Mouse (Mus musculus): ENCODE data around the gene Ing5. TPM values are rescaled to one million over a fixed set of nuclear protein-coding genes. Genes with fewer than 3 reads are reported as not detected.
A peak's percentile ranks its signal among the peaks of the same experiment; 100 is the strongest.

Gene Ing5
- polyA plus RNA-seq, 1 experiment from 2014 or later: 8.1 TPM

DNA sequence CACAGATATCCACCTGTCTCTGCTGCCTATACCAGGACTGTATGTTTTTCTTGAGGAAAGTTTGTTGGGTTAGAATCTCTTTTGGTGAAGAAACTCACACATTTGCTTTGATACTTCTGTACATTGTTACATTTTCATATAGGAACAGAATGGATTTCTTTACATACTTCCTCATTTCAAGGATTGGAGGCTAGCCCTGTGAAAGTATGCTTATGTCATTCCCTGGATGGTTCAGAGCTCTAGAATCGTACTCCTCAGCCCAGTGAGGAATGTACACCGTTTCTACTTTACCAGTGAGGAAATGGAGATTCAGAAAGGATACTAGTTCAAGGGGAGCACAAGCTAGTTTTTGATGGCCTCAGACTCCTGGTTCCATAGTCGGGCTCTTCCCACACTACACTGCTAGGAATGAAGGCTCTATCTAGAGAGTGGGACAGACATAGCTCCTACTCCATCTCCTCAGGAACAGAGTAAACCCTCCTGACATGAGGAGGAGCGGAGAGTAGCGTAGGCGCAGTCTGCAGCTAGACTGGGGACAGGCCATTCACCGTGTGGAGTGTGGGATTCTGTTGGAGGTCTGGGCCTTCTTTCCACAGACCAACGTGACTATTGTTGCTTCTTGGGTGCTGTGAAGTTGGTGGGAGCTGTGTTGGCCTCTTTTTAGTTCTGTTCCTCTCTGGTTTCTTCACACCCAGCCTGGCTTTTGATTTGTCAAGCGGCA, 38.7 kb upstream of the Ing5 start:
- Histone ChIP-seq H3K4me3 (ENCODE audit: low read depth, low read length) (no peak overlapping the region), H3K9me3 (ENCODE audit: low read length) (no peaks in the 10 kb centered on the region), H3K36me3 (ENCODE audit: insufficient read depth, low read length) (0 out of 2 replicates have a peak, but pooled peaks cover 7% of the 10 kb centered on the region), H3K4me1 (ENCODE audit: insufficient read depth, low read depth, low read length) (no peaks in the 10 kb centered on the region), H3K27me3 (replicated peaks; ENCODE audit: insufficient read depth, low read length) (no peaks in the 10 kb centered on the region), H3K4me2 (replicated peaks; ENCODE audit: low read depth, low read length) (no peak overlapping the region), H3K27ac (ENCODE audit: low read length) (no peak overlapping the region), H3K9ac (replicated peaks; ENCODE audit: low read depth) (no peak overlapping the region)
- no peak for DNase-seq (ENCODE audit: low spot score)
- TF ChIP-seq CTCF (IDR thresholded peaks at IDR 0.05): no peak
- TF ChIP-seq EP300 (IDR thresholded peaks at IDR 0.05): no peak
- no peak for ATAC-seq
- 80% methylated on average over 9 of the region's 9 CpGs for WGBS

GRCm38 (mm10) chr1:93767600-93767999, 36.2 kb upstream of the Ing5 start:
- WGBS: 93% methylated on average over 6 of the region's 6 CpGs
- H3K27me3 ChIP-seq (replicated peaks; ENCODE audit: insufficient read depth, low read length): no peaks in the 10 kb centered on the region
- ATAC-seq (no peak), DNase-seq (ENCODE audit: low spot score) (no peak)
- no peak overlapping the region for H3K4me2 ChIP-seq (replicated peaks; ENCODE audit: low read depth, low read length)
- H3K9ac ChIP-seq (replicated peaks; ENCODE audit: low read depth): no peak overlapping the region
- H3K4me3 ChIP-seq (ENCODE audit: low read depth, low read length): no peak overlapping the region
- no peaks in the 10 kb centered on the region for H3K4me1 ChIP-seq (ENCODE audit: insufficient read depth, low read depth, low read length)
- H3K9me3 ChIP-seq (ENCODE audit: low read length): no peaks in the 10 kb centered on the region
- H3K36me3 ChIP-seq (ENCODE audit: insufficient read depth, low read length): peaks cover 10% of the 10 kb centered on the region; the same call in 1 of the 2 replicates
- H3K27ac ChIP-seq (ENCODE audit: low read length): no peak overlapping the region
- TF ChIP-seq EP300 (IDR thresholded peaks at IDR 0.05) (no peak), CTCF (IDR thresholded peaks at IDR 0.05) (no peak)

- no peak overlapping the region for H3K4me2 ChIP-seq (replicated peaks; ENCODE audit: low read depth, low read length)
- no peak overlapping the region for H3K4me3 ChIP-seq (ENCODE audit: low read depth, low read length)
- 0 out of 2 replicates have a peak, but pooled peaks have one; percentile 12 for TF ChIP-seq EP300 (IDR thresholded peaks at IDR 0.05)
- TF ChIP-seq CTCF (IDR thresholded peaks at IDR 0.05): no peak
- no peak overlapping the region for H3K9ac ChIP-seq (replicated peaks; ENCODE audit: low read depth)
- no peaks in the 10 kb centered on the region for H3K4me1 ChIP-seq (ENCODE audit: insufficient read depth, low read depth, low read length)
- whole genome bisulfite sequencing: 70% methylated on average over 3 of the region's 3 CpGs
- peak; percentile 92 for ATAC-seq
- no peaks in the 10 kb centered on the region for H3K27me3 ChIP-seq (replicated peaks; ENCODE audit: insufficient read depth, low read length)
- peak; percentile 77 for DNase-seq (ENCODE audit: low spot score)
- H3K36me3 ChIP-seq (ENCODE audit: insufficient read depth, low read length): peaks cover 19% of the 10 kb centered on the region; the same call in 1 of the 2 replicates
- no peaks in the 10 kb centered on the region for H3K9me3 ChIP-seq (ENCODE audit: low read length)
- no peak overlapping the region for H3K27ac ChIP-seq (ENCODE audit: low read length)
Measured at GRCm38 (mm10) chr1:93769901-93770300, 33.9 kb upstream of the Ing5 start.

- H3K36me3 ChIP-seq (ENCODE audit: insufficient read depth, low read length): peaks cover 50% of the 10 kb centered on the region
- no peak overlapping the region for H3K4me2 ChIP-seq (replicated peaks; ENCODE audit: low read depth, low read length)
- no peaks in the 10 kb centered on the region for H3K27me3 ChIP-seq (replicated peaks; ENCODE audit: insufficient read depth, low read length)
- no peak for TF ChIP-seq CTCF (IDR thresholded peaks at IDR 0.05)
- TF ChIP-seq EP300 (IDR thresholded peaks at IDR 0.05): no peak
- H3K27ac ChIP-seq (ENCODE audit: low read length): no peak overlapping the region
- H3K4me3 ChIP-seq (ENCODE audit: low read depth, low read length): no peak overlapping the region
- DNase-seq (ENCODE audit: low spot score): no peak
- 96% methylated on average over 5 of the region's 5 CpGs for WGBS
- ATAC-seq: no peak
- no peaks in the 10 kb centered on the region for H3K9me3 ChIP-seq (ENCODE audit: low read length)
- H3K4me1 ChIP-seq (ENCODE audit: insufficient read depth, low read depth, low read length): no peaks in the 10 kb centered on the region
- no peak overlapping the region for H3K9ac ChIP-seq (replicated peaks; ENCODE audit: low read depth)
Measured at GRCm38 (mm10) chr1:93776686-93777085, 27.1 kb upstream of the Ing5 start.

DNA sequence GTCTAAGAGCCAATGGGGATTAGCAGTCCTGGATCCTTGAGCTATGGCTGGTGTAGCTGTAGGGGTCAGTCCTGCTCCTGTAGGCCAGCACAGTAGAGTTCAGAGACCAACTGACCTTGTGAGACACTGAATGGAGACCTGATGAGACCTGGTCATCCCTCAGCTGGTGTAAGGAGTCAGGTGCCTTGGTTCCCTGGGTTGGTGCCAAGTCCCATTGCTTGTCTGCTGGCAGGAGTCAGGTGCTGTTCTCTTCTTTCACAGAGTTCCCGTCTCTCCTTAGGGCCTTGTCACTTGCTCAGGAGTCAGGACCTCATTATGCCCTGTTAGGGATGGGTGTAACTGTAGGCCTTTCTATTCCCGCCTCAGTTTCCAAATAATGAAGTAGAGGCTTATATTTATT, 16.9 kb upstream of the Ing5 start:
- H3K4me1 ChIP-seq (ENCODE audit: insufficient read depth, low read depth, low read length): no peaks in the 10 kb centered on the region
- H3K9ac ChIP-seq (replicated peaks; ENCODE audit: low read depth): no peak overlapping the region
- peaks cover 53% of the 10 kb centered on the region for H3K36me3 ChIP-seq (ENCODE audit: insufficient read depth, low read length)
- no peaks in the 10 kb centered on the region for H3K9me3 ChIP-seq (ENCODE audit: low read length)
- 88% methylated on average over 2 of the region's 2 CpGs for WGBS
- H3K4me2 ChIP-seq (replicated peaks; ENCODE audit: low read depth, low read length): no peak overlapping the region
- no peak for ATAC-seq
- TF ChIP-seq EP300 (IDR thresholded peaks at IDR 0.05) (no peak), CTCF (IDR thresholded peaks at IDR 0.05) (no peak)
- H3K27ac ChIP-seq (ENCODE audit: low read length): no peak overlapping the region
- no peak for DNase-seq (ENCODE audit: low spot score)
- H3K27me3 ChIP-seq (replicated peaks; ENCODE audit: insufficient read depth, low read length): no peaks in the 10 kb centered on the region
- no peak overlapping the region for H3K4me3 ChIP-seq (ENCODE audit: low read depth, low read length)

DNA sequence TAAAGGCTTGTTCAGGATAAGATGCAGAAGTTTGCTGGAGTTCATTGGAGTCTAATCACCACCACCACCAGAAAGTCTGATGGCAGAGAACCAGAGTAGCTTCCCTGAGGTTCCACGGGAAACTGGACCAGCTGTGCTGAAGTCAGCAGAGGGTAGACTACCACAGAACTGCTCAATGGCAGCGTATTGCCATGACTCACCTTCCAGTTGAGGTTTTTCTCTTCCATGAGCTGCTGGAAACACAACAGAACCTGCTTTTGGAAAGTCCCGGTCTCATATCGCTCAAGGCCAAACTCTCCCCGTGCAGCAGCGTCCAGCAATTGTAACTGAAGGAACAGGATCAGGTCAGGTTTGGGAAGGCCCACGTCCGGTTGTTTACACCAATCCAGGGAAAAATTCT, 9.2 kb upstream of the Ing5 start:
- Histone ChIP-seq H3K9ac (replicated peaks; ENCODE audit: low read depth) (no peak overlapping the region), H3K9me3 (ENCODE audit: low read length) (no peaks in the 10 kb centered on the region), H3K27me3 (replicated peaks; ENCODE audit: insufficient read depth, low read length) (no peaks in the 10 kb centered on the region), H3K27ac (ENCODE audit: low read length) (no peak overlapping the region), H3K4me1 (ENCODE audit: insufficient read depth, low read depth, low read length) (no peaks in the 10 kb centered on the region), H3K4me2 (replicated peaks; ENCODE audit: low read depth, low read length) (no peak overlapping the region), H3K4me3 (ENCODE audit: low read depth, low read length) (no peak overlapping the region), H3K36me3 (ENCODE audit: insufficient read depth, low read length) (peaks cover 29% of the 10 kb centered on the region; the same call in 1 of the 2 replicates)
- ATAC-seq (no peak), DNase-seq (ENCODE audit: low spot score) (no peak)
- WGBS: 90% methylated on average over 8 of the region's 8 CpGs
- TF ChIP-seq CTCF (IDR thresholded peaks at IDR 0.05) (no peak), EP300 (IDR thresholded peaks at IDR 0.05) (no peak)
